Mouse (Mus musculus): Measurements from ENCODE around the gene Serpina1e. TPM values are rescaled to one million over a fixed set of nuclear protein-coding genes. Genes with fewer than 3 reads are reported as not detected.
A peak's percentile ranks its signal among the peaks of the same experiment; 100 is the strongest.

Gene Serpina1e
- not detected for polyA plus RNA-seq (2017; shearing (Covaris generic))

- ATAC-seq = no peak
Observed at GRCm38 (mm10) chr12:103958798-103959197, at the start of gene Serpina1e. TSS of gene Serpina1e (minus strand) at chr12:103958975.

- no peak for ATAC-seq
Observed at GRCm38 (mm10) chr12:104004689-104005088, 45.9 kb upstream of the Serpina1e start.

- no peak for ATAC-seq
Observed at GRCm38 (mm10) chr12:104003238-104003612, 44.5 kb upstream of the Serpina1e start.

GRCm38 (mm10) chr12:104002569-104003237 lies 43.9 kb upstream of the Serpina1e start:
- no peak for ATAC-seq

- ATAC-seq = no peak
Observed at GRCm38 (mm10) chr12:104000594-104000993, 41.8 kb upstream of the Serpina1e start.

GRCm38 (mm10) chr12:103999611-104000010 lies 40.8 kb upstream of the Serpina1e start:
- ATAC-seq = no peak

GRCm38 (mm10) chr12:103996513-103996912 lies 37.7 kb upstream of the Serpina1e start:
- no peak for ATAC-seq

- peak; percentile 78 for ATAC-seq
Observed at GRCm38 (mm10) chr12:103995292-103996072, 36.7 kb upstream of the Serpina1e start.

- no peak for ATAC-seq
Observed at GRCm38 (mm10) chr12:103992945-103993344, 34.2 kb upstream of the Serpina1e start.

GRCm38 (mm10) chr12:103989857-103990256 lies 31.1 kb upstream of the Serpina1e start, which contains the start of gene Serpina11:
TSS of gene Serpina11 (minus strand) at chr12:103989957.
- ATAC-seq = no peak

- ATAC-seq = no peak
Observed at GRCm38 (mm10) chr12:103989514-103989767, 30.7 kb upstream of the Serpina1e start.

GRCm38 (mm10) chr12:103988754-103989513 lies 30.2 kb upstream of the Serpina1e start:
- ATAC-seq = no peak

- ATAC-seq = no peak
Observed at GRCm38 (mm10) chr12:103985868-103986267, 27.1 kb upstream of the Serpina1e start.

- ATAC-seq = no peak
Observed at GRCm38 (mm10) chr12:103984935-103985334, 26.2 kb upstream of the Serpina1e start.

GRCm38 (mm10) chr12:103981646-103982360 lies 23.0 kb upstream of the Serpina1e start:
- no peak for ATAC-seq

- no peak for ATAC-seq
Observed at GRCm38 (mm10) chr12:103978294-103978693, 19.5 kb upstream of the Serpina1e start.

GRCm38 (mm10) chr12:103977846-103978245 lies 19.1 kb upstream of the Serpina1e start:
- ATAC-seq = no peak

- ATAC-seq = no peak
Observed at GRCm38 (mm10) chr12:103977060-103977459, 18.3 kb upstream of the Serpina1e start.

- ATAC-seq = no peak
Observed at GRCm38 (mm10) chr12:103971080-103971479, 12.3 kb upstream of the Serpina1e start.

GRCm38 (mm10) chr12:103969577-103970116 lies 10.9 kb upstream of the Serpina1e start:
- ATAC-seq = no peak

- no peak for ATAC-seq
Observed at GRCm38 (mm10) chr12:103966761-103967160, 8.0 kb upstream of the Serpina1e start.

GRCm38 (mm10) chr12:103963288-103963687 lies 4.5 kb upstream of the Serpina1e start:
- no peak for ATAC-seq
